Mouse (Mus musculus): ENCODE data around the gene Larp4. TPM values are rescaled to one million over a fixed set of nuclear protein-coding genes. Genes with fewer than 3 reads are reported as not detected.
"Not testable (repeated sequence)": the region's sequence is repeated elsewhere in the genome, so short reads cannot be mapped to it uniquely, and the experiment has no call there.

Larp4 gene
- total and polyA plus RNA-seq, 2 experiments from 2014 or later, result 21.2 to 62.1 TPM

DNA sequence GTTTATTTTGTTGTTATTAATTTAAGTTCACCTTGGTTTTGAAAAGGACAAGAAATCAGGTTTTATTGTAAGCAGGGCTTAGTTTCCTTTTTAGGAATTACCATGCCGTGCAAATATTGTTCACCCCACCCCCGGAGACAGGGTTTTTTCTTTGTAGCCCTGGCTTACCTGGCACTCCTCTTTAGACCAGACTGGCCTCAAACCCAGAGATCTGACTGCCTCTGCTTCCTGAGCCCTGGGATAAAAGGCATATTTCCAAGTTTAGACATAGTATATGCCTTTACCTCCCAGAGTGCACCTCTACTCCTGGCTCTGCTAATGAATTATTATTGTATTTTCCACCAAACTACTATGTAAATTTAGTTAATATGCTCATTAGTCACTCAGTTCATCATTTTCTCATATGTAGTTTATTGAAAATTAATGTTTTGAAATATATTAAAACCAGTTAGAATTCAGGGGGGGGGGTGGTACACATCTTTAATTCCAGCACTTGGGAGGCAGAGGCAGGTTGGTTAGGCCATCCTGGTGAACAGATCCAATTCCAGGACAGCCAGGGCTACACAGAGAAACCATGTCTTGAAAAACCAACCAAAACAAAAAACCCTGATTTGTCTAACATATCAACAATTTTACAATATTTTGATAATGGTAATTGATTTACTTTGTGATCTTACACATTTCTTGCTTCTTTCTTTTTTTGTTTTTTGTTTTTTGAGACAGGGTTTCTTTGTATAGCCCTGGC lies 4.8 kb downstream of the Larp4 start:
- 0 out of 2 replicates have a peak, but pooled peaks cover 3% of the 10 kb centered on the region for H3K4me1 ChIP-seq (ENCODE audit: insufficient read depth, low read length)
- H3K9me3 ChIP-seq (ENCODE audit: low read length), result no peaks in the 10 kb centered on the region
- no peak overlapping the region for H3K4me3 ChIP-seq (ENCODE audit: low read length)
- no peak overlapping the region for H3K9ac ChIP-seq (replicated peaks; ENCODE audit: low read length)
- no peaks in the 10 kb centered on the region for H3K27me3 ChIP-seq (ENCODE audit: insufficient read depth, low read length)
- H3K36me3 ChIP-seq (ENCODE audit: insufficient read depth, low read length), result no peaks in the 10 kb centered on the region
- WGBS, result 84% methylated on average over 2 of the region's 2 CpGs
- TF ChIP-seq CTCF (IDR thresholded peaks at IDR 0.05; ENCODE audit: low read depth), result no peak
- no peak overlapping the region for H3K27ac ChIP-seq
- DNase-seq (ENCODE audit: low spot score) (no peak), ATAC-seq (no peak)
- peak overlapping the region; percentile 87; the same call in 1 of the 2 replicates for H3K4me2 ChIP-seq (ENCODE audit: low read depth, low read length)

DNA sequence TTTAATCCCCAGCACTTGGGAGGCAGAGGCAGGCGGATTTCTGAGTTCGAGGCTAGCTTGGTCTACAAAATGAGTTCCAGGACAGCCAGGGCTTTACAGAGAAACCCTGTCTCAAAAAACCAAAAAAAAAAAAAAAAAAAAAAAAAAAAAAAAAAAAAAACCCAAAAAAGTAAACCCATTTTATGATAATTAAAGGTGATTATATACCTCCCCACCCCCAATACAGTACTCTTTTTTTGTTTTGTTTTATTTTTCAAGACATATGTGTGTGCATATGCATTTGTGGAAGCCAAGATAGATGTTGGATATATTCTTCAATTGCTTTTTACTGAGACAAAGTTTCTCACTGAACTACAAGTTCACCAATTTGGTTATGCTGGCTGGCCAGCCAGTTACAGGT lies 6.3 kb downstream of the Larp4 start:
- not testable (repeated sequence) for H3K27me3 ChIP-seq (ENCODE audit: insufficient read depth, low read length); H3K27ac ChIP-seq; DNase-seq (ENCODE audit: low spot score); H3K4me2 ChIP-seq (ENCODE audit: low read depth, low read length); H3K4me1 ChIP-seq (ENCODE audit: insufficient read depth, low read length); ATAC-seq; H3K36me3 ChIP-seq (ENCODE audit: insufficient read depth, low read length); H3K9ac ChIP-seq (replicated peaks; ENCODE audit: low read length); H3K4me3 ChIP-seq (ENCODE audit: low read length); H3K9me3 ChIP-seq (ENCODE audit: low read length)
- WGBS, result 90% methylated on average over 2 of the region's 2 CpGs

DNA sequence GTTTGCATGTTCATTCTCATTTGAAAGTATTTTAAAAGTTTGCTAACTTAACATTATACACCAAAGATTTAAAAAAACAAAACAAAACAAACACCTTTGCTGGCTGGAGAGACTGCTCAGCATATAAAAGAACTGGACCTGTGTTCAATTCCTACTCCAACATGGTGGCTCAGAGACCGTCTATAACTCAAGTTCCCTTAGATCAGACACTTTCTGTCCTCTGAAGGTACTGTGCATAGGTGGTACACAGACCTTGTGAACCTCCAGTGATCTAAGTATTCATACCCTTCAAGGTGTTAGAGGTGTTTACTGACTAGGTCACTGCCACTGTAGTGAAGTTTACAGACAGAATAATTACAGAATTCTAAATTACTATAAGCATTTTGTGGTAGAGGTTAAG lies 9.4 kb downstream of the Larp4 start:
- H3K27ac ChIP-seq, result no peak overlapping the region
- no peak for TF ChIP-seq CTCF (IDR thresholded peaks at IDR 0.05; ENCODE audit: low read depth)
- H3K4me2 ChIP-seq (ENCODE audit: low read depth, low read length), result no peak overlapping the region
- H3K36me3 ChIP-seq (ENCODE audit: insufficient read depth, low read length), result no peaks in the 10 kb centered on the region
- ATAC-seq (no peak), DNase-seq (ENCODE audit: low spot score) (no peak)
- no peak overlapping the region for H3K4me3 ChIP-seq (ENCODE audit: low read length)
- 92% methylated on average over 1 of the region's 1 CpGs for WGBS
- 0 out of 2 replicates have a peak, but pooled peaks cover 3% of the 10 kb centered on the region for H3K4me1 ChIP-seq (ENCODE audit: insufficient read depth, low read length)
- H3K27me3 ChIP-seq (ENCODE audit: insufficient read depth, low read length), result no peaks in the 10 kb centered on the region
- H3K9ac ChIP-seq (replicated peaks; ENCODE audit: low read length), result no peak overlapping the region
- no peaks in the 10 kb centered on the region for H3K9me3 ChIP-seq (ENCODE audit: low read length)

DNA sequence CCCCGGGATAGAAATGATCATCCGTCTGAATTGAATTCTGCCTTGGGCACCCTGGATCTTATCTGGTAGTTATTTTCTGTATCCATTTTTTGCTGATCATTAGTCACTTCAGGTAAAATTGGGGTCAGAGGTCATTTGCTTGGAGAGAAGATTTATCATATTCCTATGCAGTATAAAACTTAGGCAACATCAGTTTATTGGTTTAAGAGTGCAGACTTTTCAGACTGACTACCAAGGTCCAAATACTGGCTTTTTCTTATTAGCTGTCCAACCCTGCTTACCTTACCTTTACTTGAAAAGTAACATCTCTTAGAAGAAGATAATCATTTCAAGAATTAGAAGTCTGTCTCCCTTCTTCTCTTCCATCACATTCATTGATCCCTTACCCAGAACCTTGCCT lies 9.8 kb downstream of the Larp4 start:
- Histone ChIP-seq H3K9ac (replicated peaks; ENCODE audit: low read length) (no peak overlapping the region), H3K4me2 (ENCODE audit: low read depth, low read length) (no peak overlapping the region), H3K4me1 (ENCODE audit: insufficient read depth, low read length) (no peaks in the 10 kb centered on the region), H3K9me3 (ENCODE audit: low read length) (no peaks in the 10 kb centered on the region), H3K36me3 (ENCODE audit: insufficient read depth, low read length) (no peaks in the 10 kb centered on the region), H3K27me3 (ENCODE audit: insufficient read depth, low read length) (no peaks in the 10 kb centered on the region), H3K27ac (no peak overlapping the region), H3K4me3 (ENCODE audit: low read length) (no peak overlapping the region)
- TF ChIP-seq CTCF (IDR thresholded peaks at IDR 0.05; ENCODE audit: low read depth), result no peak
- ATAC-seq (no peak), DNase-seq (ENCODE audit: low spot score) (no peak)
- WGBS, result 87% methylated on average over 2 of the region's 2 CpGs

DNA sequence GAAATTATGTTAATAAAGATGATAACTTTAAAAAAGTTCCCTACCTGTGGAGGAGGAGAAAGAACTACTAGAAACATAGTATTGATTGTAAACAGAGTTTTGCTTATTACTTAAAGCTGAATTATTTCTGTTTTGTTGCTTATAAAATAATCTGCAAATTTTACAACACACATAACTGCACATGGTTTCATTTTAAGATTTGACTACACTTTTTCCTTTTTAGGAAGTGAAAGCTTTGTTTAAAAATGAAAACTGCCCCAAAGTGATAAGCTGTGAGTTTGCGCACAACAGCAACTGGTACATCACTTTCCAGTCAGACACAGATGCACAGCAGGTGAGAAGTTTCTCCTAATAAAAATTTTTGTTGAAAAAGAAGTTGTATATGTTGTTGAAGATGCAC lies 23.2 kb downstream of the Larp4 start:
- no peak for TF ChIP-seq CTCF (IDR thresholded peaks at IDR 0.05; ENCODE audit: low read depth)
- no peak overlapping the region for H3K9ac ChIP-seq (replicated peaks; ENCODE audit: low read length)
- H3K9me3 ChIP-seq (ENCODE audit: low read length), result no peaks in the 10 kb centered on the region
- WGBS, result 98% methylated on average over 1 of the region's 1 CpGs
- no peak overlapping the region for H3K4me2 ChIP-seq (ENCODE audit: low read depth, low read length)
- H3K4me1 ChIP-seq (ENCODE audit: insufficient read depth, low read length), result no peaks in the 10 kb centered on the region
- H3K36me3 ChIP-seq (ENCODE audit: insufficient read depth, low read length), result peaks cover 24% of the 10 kb centered on the region
- no peaks in the 10 kb centered on the region for H3K27me3 ChIP-seq (ENCODE audit: insufficient read depth, low read length)
- ATAC-seq (no peak), DNase-seq (ENCODE audit: low spot score) (no peak)
- no peak overlapping the region for H3K4me3 ChIP-seq (ENCODE audit: low read length)
- H3K27ac ChIP-seq, result no peak overlapping the region

DNA sequence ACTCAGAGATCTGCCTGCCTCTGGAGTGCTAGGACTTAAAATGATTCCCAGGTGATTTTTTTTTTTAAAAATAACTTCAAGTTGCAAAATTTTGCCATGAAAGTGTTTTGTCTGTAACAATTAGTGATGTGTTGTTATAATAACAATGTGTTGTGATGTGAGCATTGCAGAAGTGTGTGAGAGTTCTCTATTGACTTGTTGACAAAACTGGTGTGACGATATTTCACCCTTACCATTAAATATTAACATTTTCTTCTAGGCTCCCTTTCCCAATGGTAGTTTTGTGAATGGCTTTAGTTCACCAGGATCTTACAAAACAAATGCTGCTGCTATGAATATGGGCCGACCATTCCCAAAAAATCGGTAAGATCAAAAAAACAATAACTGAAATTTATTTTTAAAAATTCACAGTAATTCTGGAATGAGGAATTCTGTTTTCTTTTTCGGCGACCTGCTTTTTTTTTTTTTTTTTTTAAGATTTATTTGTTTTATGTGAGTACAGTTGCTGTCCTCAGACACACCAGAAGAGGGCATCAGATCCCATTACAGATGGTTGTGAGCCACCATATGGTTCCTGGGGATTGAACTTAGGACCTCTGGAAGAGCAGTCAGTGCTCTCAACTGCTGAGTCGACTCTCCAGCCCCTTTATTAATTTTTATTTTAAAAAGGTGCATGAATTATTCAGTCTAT lies 27.4 kb downstream of the Larp4 start:
- no peak for TF ChIP-seq CTCF (IDR thresholded peaks at IDR 0.05; ENCODE audit: low read depth)
- Histone ChIP-seq H3K36me3 (ENCODE audit: insufficient read depth, low read length) (peaks cover 26% of the 10 kb centered on the region), H3K27ac (no peak overlapping the region), H3K9me3 (ENCODE audit: low read length) (no peaks in the 10 kb centered on the region), H3K9ac (replicated peaks; ENCODE audit: low read length) (no peak overlapping the region), H3K4me3 (ENCODE audit: low read length) (no peak overlapping the region), H3K27me3 (ENCODE audit: insufficient read depth, low read length) (no peaks in the 10 kb centered on the region), H3K4me1 (ENCODE audit: insufficient read depth, low read length) (no peaks in the 10 kb centered on the region), H3K4me2 (ENCODE audit: low read depth, low read length) (no peak overlapping the region)
- no peak for ATAC-seq
- 91% methylated on average over 6 of the region's 6 CpGs for WGBS
- no peak for DNase-seq (ENCODE audit: low spot score)

DNA sequence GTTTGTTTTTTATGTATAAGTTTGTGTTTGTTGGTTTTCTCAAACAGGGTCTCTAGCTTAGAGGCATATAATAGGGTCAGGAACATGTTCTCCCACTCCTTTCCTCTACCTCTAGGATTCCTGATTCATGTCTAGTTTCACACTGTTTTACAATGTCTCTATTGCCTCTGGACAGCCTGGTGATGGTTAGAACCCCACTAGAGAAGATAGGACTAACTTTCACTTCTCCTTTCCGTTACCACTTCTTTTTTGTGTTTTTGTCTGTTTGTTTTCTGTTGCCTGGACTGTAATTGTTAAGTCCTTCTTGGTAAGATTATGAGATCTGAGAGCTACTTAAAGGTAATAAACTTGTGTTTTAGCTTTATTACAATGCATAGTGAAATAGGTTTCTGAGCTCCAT lies 29.5 kb downstream of the Larp4 start:
- 89% methylated on average over 1 of the region's 1 CpGs for WGBS

More for the DNA sequence above, 29.5 kb downstream of the Larp4 start:
- no peaks in the 10 kb centered on the region for H3K9me3 ChIP-seq (ENCODE audit: low read length)
- H3K36me3 ChIP-seq (ENCODE audit: insufficient read depth, low read length), result peaks cover 36% of the 10 kb centered on the region
- H3K9ac ChIP-seq (replicated peaks; ENCODE audit: low read length), result no peak overlapping the region
- ATAC-seq (no peak), DNase-seq (ENCODE audit: low spot score) (no peak)
- TF ChIP-seq CTCF (IDR thresholded peaks at IDR 0.05; ENCODE audit: low read depth), result no peak
- H3K4me1 ChIP-seq (ENCODE audit: insufficient read depth, low read length), result no peaks in the 10 kb centered on the region
- no peak overlapping the region for H3K27ac ChIP-seq
- H3K4me2 ChIP-seq (ENCODE audit: low read depth, low read length), result no peak overlapping the region
- H3K27me3 ChIP-seq (ENCODE audit: insufficient read depth, low read length), result no peaks in the 10 kb centered on the region
- no peak overlapping the region for H3K4me3 ChIP-seq (ENCODE audit: low read length)
